Mouse (Mus musculus): Measurements from ENCODE around the gene Scn8a. TPM values are rescaled to one million over a fixed set of nuclear protein-coding genes. Genes with fewer than 3 reads are reported as not detected.

The Scn8a gene
- polyA plus RNA-seq, 1 experiment from 2014 or later: 29.2 TPM

DNA sequence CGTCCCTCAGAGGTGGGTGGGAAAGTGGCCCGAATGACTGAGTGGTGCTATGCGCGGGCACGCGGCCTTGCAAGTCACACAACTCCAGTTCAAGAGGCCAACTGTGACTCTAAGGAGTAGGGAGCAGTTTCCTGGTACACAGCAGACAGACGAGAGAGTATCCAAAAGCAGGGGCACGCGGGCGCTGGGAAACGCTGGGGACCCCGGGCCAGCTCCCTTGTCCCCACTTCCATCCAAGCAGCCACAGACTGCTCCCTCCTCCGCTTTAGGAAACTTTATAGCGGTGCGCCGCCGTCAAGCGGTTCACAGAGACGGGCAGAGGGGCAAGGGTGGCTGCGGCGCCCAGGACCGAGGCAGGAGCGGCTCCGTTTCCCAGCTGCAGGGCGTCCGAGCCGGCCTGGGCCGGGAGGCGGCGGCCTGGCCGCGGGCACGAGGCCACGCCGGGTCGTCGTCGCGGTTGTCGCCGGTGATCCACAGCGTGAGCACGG lies 176.4 kb downstream of the Scn8a start:
- Histone ChIP-seq H3K9me3 (replicated peaks) (no peaks in the 10 kb centered on the region), H3K27ac (replicated peaks) (no peak overlapping the region), H3K4me2 (peak overlapping the region; percentile 94), H3K4me1 (peaks cover 17% of the 10 kb centered on the region), H3K27me3 (replicated peaks) (peaks cover 61% of the 10 kb centered on the region), H3K4me3 (replicated peaks) (peak overlapping the region; percentile 47), H3K36me3 (peaks cover 10% of the 10 kb centered on the region), H3K9ac (replicated peaks) (peak overlapping the region; percentile 54)
- WGBS: 2% methylated on average over 43 of the region's 43 CpGs
- ATAC-seq (ENCODE audit: low FRiP score): peak; percentile 22

DNA sequence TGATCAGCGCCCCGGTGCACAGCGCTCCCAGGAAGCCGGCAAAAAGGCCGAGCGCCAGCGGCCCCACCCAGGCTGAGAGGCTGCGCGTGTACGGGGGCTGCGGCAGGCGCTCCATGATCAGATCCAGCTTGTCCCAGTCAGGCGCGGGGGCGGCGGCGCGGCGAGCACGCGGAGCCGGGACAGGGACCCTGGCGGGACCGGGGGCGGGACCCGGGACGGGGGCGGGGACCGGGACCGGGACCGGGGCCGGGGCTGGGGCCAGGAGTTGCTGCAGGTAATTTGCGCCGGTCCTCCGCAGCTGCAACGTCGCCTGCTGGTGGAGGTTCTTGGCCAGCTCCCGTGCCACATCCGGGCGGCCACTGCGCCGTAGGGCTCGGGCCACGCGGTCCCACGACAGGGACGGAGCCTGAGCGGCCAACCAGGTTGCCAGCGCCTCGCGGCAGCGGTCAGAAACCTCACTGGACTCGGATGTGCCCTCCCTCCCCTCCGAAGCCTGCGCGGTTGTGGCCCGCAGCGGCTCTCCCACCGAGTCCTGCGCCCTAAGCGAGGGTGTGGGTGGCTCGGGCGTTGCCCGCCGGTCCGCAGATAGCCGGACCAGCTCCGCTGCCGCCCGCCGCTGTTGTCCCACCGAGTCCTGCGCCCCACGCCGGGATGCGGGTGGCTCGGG lies 177.0 kb downstream of the Scn8a start:
- H3K4me3 ChIP-seq (replicated peaks): peak overlapping the region; percentile 47
- H3K4me1 ChIP-seq: peaks cover 17% of the 10 kb centered on the region
- no peak overlapping the region for H3K27ac ChIP-seq (replicated peaks)
- H3K4me2 ChIP-seq: peak overlapping the region; percentile 94
- under 1% methylated on average over 69 of the region's 77 CpGs for WGBS
- H3K9me3 ChIP-seq (replicated peaks): no peaks in the 10 kb centered on the region
- ATAC-seq (ENCODE audit: low FRiP score): peak; percentile 53; the same call in 1 of the 2 replicates
- peaks cover 67% of the 10 kb centered on the region for H3K27me3 ChIP-seq (replicated peaks)
- peaks cover 5% of the 10 kb centered on the region; the same call in 1 of the 2 replicates for H3K36me3 ChIP-seq
- peak overlapping the region; percentile 54 for H3K9ac ChIP-seq (replicated peaks)

DNA sequence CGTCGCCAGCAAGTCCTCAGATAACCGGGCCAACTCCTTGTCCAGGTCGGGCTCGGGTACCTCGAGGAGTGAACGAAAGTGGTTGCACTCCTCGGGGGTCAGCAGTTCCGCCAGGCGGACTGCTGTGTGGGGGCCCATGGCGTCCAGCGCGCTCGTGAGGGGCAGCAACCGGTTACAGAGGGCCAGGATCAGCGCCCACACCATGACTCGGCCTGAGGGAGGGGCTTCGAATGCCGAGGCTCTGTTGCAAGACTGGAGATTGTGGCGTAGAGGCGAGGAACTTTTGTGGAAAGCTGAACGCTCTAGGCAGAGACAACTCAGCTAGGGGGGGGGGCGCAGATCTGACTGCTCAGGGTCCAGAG lies 177.5 kb downstream of the Scn8a start, which contains the start of gene Gm47841:
Gm47841 (minus strand) TSS at position 204 of the 362 bp plus-strand sequence.
- H3K4me3 ChIP-seq (replicated peaks): peak within 1 kb of the TSS; percentile 47
- H3K9ac ChIP-seq (replicated peaks): peak within 1 kb of the TSS; percentile 54
- WGBS: 2% methylated on average over 21 of the region's 23 CpGs
- ATAC-seq (ENCODE audit: low FRiP score): no peak
- peaks cover 17% of the 10 kb centered on the region for H3K4me1 ChIP-seq
- H3K9me3 ChIP-seq (replicated peaks): no peaks in the 10 kb centered on the region
- peaks cover 70% of the 10 kb centered on the region for H3K27me3 ChIP-seq (replicated peaks)
- peaks cover under 1% of the 10 kb centered on the region; the same call in 1 of the 2 replicates for H3K36me3 ChIP-seq
- no peak within 1 kb of the TSS for H3K27ac ChIP-seq (replicated peaks)
- H3K4me2 ChIP-seq: peak within 1 kb of the TSS; percentile 94

DNA sequence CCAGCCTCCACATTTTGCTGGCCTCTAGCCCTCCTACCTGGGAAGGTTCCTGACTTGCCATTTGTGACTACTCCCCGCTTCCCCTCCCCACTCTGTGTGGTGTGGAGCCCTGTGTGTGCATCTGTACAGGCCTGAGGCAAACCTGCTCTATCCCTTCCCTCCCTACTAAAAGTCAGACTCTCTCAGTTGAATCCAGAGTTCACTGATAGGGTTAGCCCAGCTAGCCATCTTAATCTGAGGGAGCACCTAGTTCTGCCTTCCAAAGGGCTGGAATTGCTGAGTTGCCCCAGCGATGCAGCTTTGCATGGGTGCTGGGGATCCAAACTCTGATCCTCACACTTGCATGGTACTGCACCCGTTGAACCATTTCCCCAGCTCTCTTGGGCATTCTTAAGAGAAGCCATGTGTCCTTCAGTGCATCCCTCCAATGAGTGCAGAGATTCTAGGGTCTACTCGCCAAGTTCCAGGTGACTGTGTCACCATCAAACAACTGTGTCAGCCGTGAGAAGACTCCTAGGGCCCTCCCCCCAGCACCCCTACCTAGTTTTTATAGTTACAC lies 178.8 kb downstream of the Scn8a start:
- Histone ChIP-seq H3K27me3 (replicated peaks) (peaks cover 77% of the 10 kb centered on the region), H3K9ac (replicated peaks) (no peak overlapping the region), H3K27ac (replicated peaks) (no peak overlapping the region), H3K4me1 (peaks cover 28% of the 10 kb centered on the region), H3K36me3 (no peaks in the 10 kb centered on the region), H3K4me3 (replicated peaks) (no peak overlapping the region), H3K4me2 (no peak overlapping the region), H3K9me3 (replicated peaks) (no peaks in the 10 kb centered on the region)
- ATAC-seq (ENCODE audit: low FRiP score): no peak
- 58% methylated on average over 5 of the region's 5 CpGs for WGBS

DNA sequence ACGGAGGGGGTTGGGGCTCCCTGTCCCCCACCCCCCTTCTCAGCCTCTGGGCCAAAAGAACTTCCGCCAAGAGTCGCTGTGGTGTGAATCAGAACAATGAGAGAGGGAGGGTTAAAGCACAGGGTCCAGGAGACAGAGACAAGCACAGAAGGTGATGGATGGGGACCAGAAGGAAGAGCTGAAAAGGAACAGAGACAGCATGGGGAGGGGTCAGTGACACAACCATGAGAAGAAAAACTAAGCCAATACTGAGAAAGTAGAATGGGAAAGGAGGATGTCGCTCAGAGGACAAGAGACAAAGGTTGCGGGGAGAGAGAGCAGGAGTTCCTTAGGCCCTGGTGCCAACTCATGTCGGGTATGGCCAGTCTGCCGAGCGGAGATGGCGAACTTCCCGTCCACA lies 182.2 kb downstream of the Scn8a start:
- H3K4me3 ChIP-seq (replicated peaks): no peak overlapping the region
- 21% methylated on average over 10 of the region's 10 CpGs for WGBS
- H3K4me2 ChIP-seq: no peak overlapping the region
- H3K27ac ChIP-seq (replicated peaks): no peak overlapping the region
- no peak for ATAC-seq (ENCODE audit: low FRiP score)
- H3K4me1 ChIP-seq: peaks cover 28% of the 10 kb centered on the region
- no peak overlapping the region for H3K9ac ChIP-seq (replicated peaks)
- no peaks in the 10 kb centered on the region for H3K9me3 ChIP-seq (replicated peaks)
- no peaks in the 10 kb centered on the region for H3K36me3 ChIP-seq
- H3K27me3 ChIP-seq (replicated peaks): peaks cover 65% of the 10 kb centered on the region

DNA sequence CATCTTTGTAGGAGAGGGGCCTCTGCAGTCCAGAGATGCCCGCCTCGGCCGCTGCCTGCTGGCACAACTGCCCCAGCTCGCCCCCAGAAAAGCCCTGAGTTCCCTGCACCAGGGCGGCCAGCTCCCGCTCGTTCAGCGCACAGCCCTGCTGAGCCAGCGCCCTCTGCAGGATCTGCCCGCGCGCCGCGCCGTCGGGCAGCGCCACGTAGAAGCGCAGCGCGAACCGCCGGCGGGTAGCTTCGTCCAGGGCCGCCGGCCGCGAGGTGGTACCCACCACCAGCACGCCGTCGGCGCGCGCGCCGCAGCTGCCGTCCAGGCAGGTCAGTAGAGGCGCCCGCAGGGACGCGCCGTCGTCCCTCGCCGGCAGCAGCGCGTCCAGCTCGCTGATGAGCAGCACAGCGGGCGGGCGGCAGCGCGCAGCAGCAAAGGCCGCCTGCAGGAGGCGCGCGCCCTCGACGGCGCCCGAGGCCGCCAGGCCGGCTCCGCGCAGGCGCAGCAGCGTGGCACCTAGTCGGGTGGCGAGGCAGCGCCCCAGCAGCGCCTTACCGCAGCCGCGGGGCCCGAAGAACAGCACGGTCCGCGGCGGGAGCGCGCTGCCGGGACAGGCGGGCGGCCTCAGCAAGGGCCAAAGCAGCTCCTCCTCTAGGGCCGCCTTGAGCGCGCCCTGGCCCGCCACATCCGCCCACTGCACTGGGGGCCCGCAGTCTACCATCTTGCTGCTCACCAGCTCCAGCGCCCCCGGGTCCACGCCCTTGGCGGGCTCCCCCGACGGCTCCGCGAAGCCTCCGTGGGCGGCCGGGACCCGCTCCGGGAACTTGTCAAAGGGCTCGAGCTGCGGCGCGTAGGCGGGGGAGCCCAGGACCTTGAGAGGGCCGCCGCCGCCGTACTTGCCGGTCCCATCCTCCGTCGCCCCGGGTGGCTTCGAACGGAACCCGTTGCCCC lies 183.2 kb downstream of the Scn8a start:
- Histone ChIP-seq H3K36me3 (no peaks in the 10 kb centered on the region), H3K27ac (replicated peaks) (0 out of 2 replicates have a peak overlapping the region, but pooled peaks have one; percentile 45), H3K9ac (replicated peaks) (no peak overlapping the region), H3K4me3 (replicated peaks) (peak overlapping the region; percentile 38), H3K27me3 (replicated peaks) (peaks cover 56% of the 10 kb centered on the region), H3K4me2 (peak overlapping the region; percentile 63), H3K4me1 (peaks cover 23% of the 10 kb centered on the region), H3K9me3 (replicated peaks) (no peaks in the 10 kb centered on the region)
- ATAC-seq (ENCODE audit: low FRiP score): no peak
- 7% methylated on average over 113 of the region's 120 CpGs for WGBS

DNA sequence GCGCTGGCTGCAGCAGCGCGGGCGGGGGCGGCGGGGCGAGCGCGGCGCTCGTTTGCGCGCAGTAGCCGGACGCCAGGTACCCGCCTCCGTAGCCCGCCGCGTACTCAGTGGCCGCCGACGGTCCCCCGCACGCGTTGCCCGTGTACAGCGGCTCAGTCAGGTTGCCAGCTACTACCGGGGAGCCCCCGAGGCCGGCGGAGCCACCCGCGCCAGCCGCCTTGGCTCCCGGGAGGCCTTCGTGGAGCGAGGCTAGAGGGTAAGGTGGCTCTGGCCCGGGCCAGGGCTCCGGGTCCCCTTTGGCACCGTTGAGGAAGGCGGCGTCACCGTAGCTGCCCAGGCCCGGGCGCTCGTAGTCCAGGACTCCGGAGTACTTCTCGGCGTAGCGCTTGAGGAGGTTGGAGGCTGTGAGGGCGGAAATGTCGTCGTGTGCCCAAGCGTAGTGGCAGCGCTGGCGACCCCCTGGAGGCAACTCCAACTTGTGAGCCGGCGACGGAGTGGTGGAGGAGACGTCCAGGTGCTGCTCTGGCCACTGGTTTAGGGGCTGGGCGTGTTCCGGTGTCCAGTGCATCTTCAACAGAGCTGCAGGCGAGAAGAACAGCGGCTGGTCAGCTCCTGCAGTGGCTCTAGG lies 184.3 kb downstream of the Scn8a start:
- 12% methylated on average over 63 of the region's 65 CpGs for WGBS
- H3K9ac ChIP-seq (replicated peaks): no peak overlapping the region
- peaks cover 51% of the 10 kb centered on the region for H3K27me3 ChIP-seq (replicated peaks)

DNA sequence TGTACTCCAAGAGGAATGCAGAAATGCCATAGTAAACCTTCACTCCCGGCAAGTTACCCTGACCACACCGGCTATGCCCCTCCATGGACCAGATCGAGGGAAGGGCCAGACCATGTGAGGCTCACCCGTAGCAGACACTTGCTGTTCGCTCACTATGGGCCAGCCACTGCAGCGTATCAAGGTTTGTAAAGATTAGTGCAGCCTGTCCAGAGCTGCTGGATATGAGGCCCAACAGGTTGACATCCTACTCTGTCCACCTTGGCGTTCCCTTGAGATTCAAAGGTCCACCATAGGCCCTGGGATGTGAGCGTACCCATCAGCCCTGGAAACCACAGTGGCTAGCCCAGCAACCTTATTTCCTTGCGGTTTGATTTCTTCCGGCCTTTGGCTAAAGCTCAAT lies 184.9 kb downstream of the Scn8a start:
- 79% methylated on average over 10 of the region's 10 CpGs for WGBS
- no peak overlapping the region for H3K4me3 ChIP-seq (replicated peaks)
- H3K27ac ChIP-seq (replicated peaks): no peak overlapping the region
- no peaks in the 10 kb centered on the region for H3K36me3 ChIP-seq
- H3K4me1 ChIP-seq: peaks cover 24% of the 10 kb centered on the region
- peaks cover 49% of the 10 kb centered on the region for H3K27me3 ChIP-seq (replicated peaks)
- no peak for ATAC-seq (ENCODE audit: low FRiP score)
- no peak overlapping the region for H3K9ac ChIP-seq (replicated peaks)
- H3K4me2 ChIP-seq: no peak overlapping the region
- H3K9me3 ChIP-seq (replicated peaks): no peaks in the 10 kb centered on the region

More for the DNA sequence above, 184.3 kb downstream of the Scn8a start:
- Histone ChIP-seq H3K27ac (replicated peaks) (no peak overlapping the region), H3K9me3 (replicated peaks) (no peaks in the 10 kb centered on the region), H3K4me1 (peaks cover 23% of the 10 kb centered on the region), H3K4me2 (peak overlapping the region; percentile 63), H3K36me3 (no peaks in the 10 kb centered on the region), H3K4me3 (replicated peaks) (peak overlapping the region; percentile 38)
- ATAC-seq (ENCODE audit: low FRiP score): no peak

DNA sequence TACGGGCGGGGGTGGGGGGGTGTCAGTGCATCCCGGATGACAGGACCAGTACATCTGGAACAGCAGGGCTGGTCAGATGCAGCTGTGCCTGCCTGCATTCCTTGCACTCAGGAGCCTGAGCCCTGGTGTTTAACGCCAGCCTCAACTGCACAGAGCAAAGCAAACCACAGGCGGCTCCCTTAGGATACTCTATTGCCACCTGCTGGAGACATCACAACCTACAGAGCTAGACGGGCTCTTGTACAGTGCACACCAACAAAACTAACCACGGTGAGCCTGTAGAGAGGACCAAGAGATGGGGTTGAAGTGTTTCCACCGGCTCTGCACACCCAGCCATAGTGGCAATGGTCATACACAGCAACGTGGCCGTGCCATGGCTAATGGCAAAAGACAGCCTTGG lies 186.6 kb downstream of the Scn8a start:
- H3K36me3 ChIP-seq: no peaks in the 10 kb centered on the region
- ATAC-seq (ENCODE audit: low FRiP score): peak; percentile 64; the same call in 1 of the 2 replicates
- H3K4me3 ChIP-seq (replicated peaks): no peak overlapping the region
- no peak overlapping the region for H3K9ac ChIP-seq (replicated peaks)
- no peak overlapping the region for H3K27ac ChIP-seq (replicated peaks)
- H3K9me3 ChIP-seq (replicated peaks): no peaks in the 10 kb centered on the region
- H3K4me1 ChIP-seq: peaks cover 35% of the 10 kb centered on the region
- no peak overlapping the region for H3K4me2 ChIP-seq
- H3K27me3 ChIP-seq (replicated peaks): peaks cover 40% of the 10 kb centered on the region
- WGBS: 44% methylated on average over 10 of the region's 10 CpGs

DNA sequence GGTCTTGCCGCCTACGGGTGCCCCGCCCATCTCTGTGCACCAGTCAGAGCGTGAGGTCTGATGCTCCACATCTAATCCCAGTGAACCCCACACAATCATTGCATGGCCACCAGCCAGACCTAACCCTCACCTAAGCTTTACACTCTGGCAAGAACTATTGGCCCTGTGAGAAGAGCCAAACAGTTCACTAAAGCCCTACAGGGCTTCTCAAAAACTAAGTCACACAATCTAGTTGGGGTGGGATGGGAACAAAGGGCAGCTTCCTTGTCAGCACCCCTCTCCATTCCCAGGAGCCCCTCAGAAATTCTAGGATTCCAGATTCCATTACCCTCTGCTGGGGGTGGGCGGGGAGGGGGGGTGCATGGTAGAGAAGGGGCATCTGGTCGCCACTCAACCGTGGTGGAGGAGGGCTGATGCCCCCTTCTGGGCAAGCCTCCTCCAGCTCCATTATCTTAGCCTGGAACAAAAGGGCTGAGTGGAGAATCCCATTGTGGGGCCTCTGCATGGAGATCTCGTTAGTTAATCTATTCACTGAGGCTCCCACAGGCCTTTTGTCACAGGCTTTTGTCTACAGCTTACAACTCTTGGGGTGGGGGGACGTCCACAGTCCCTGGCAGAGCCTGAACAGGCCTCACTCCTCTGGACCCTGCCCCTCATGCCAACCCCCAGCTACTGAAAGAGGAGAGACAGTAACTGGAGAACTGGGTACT lies 190.1 kb downstream of the Scn8a start:
- Histone ChIP-seq H3K4me2 (no peak overlapping the region), H3K9ac (replicated peaks) (no peak overlapping the region), H3K4me1 (peaks cover 21% of the 10 kb centered on the region; the same call in 1 of the 2 replicates), H3K4me3 (replicated peaks) (no peak overlapping the region), H3K9me3 (replicated peaks) (no peaks in the 10 kb centered on the region), H3K36me3 (no peaks in the 10 kb centered on the region), H3K27me3 (replicated peaks) (peaks cover 10% of the 10 kb centered on the region), H3K27ac (replicated peaks) (0 out of 2 replicates have a peak overlapping the region, but pooled peaks have one; percentile 23)
- no peak for ATAC-seq (ENCODE audit: low FRiP score)
- 20% methylated on average over 9 of the region's 9 CpGs for WGBS
